Mouse (Mus musculus): ENCODE measurements around the gene Gmeb1. TPM values are rescaled to one million over a fixed set of nuclear protein-coding genes. Genes with fewer than 3 reads are reported as not detected.

Gene Gmeb1
- total and polyA plus RNA-seq, 3 experiments: 7.9 to 19.3 (median 9.0) TPM

DNA sequence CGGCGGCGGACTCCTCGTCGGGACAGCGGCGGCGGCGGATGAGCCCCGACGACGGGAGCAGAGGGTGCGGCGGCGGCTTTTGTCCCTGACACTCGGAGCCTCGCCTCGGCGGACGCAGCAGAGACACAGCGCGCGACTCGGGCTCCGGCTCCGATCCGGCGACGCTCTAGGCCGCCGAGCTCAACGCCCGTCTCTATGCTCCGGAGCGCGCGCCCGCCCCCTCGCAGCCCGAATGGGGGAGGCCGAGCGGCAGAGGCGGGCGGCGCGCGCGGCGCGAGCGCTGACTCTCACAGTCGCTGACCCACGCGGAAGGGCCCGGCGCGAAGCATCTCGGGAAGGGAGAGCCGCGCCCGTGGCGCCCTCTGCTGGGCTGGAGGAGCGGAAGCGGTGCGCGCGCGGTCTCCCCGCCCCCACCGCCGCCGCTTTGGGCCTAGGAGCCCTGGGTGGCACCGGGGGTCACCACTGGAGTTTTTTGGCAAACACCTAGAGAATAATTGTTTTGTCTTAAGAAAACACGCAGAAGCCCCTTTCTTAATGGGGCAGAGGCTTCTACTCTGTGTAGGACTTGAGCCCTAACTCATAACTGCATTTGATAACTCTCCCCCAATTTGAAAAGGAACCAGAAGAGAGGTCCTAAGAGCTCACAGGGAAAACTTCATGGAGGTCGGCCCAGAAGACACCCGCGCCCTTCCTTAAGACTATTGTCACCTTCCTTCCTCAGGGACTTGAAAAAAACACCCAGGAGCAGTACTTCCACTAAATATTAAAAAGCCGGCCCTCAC, 49.3 kb downstream of the Gmeb1 start, which contains the start of gene Ythdf2 (continued):
- peak; percentile 95 for TF ChIP-seq CHD2 (IDR thresholded peaks at IDR 0.05; ENCODE audit: low read length)
- TF ChIP-seq ELF1 (IDR thresholded peaks at IDR 0.05; ENCODE audit: low read depth, low read length): peak; percentile 99
- TF ChIP-seq KAT2A (IDR thresholded peaks at IDR 0.05; ENCODE audit: insufficient replicate concordance, low read length): peak; percentile 83; the same call in 1 of the 2 replicates
- peak; percentile 42 for TF ChIP-seq SMC3 (IDR thresholded peaks at IDR 0.05; ENCODE audit: low read depth, low read length)
- TF ChIP-seq ETS1 (conservative IDR thresholded peaks at IDR 0.05; ENCODE audit: low read depth, low read length): 0 out of 2 replicates have a peak, but pooled peaks have one; percentile 15
- peak; percentile 68 for TF ChIP-seq ZMIZ1 (IDR thresholded peaks at IDR 0.05; ENCODE audit: low read depth, low read length)
- TF ChIP-seq MYC (IDR thresholded peaks at IDR 0.05; ENCODE audit: low read depth, low read length): peak; percentile 43; the same call in 1 of the 2 replicates
- peak; percentile 73 for TF ChIP-seq NRF1 (IDR thresholded peaks at IDR 0.05; ENCODE audit: low read depth, low read length)
- TF ChIP-seq TCF12 (IDR thresholded peaks at IDR 0.05; ENCODE audit: low read depth, low read length): peak; percentile 92
- peak; percentile 65; the same call in 1 of the 2 replicates for TF ChIP-seq MAX (IDR thresholded peaks at IDR 0.05; ENCODE audit: low read length)
- TF ChIP-seq EP300 (IDR thresholded peaks at IDR 0.05; ENCODE audit: low read length): 0 out of 2 replicates have a peak, but pooled peaks have one; percentile 18
- TF ChIP-seq USF2 (conservative IDR thresholded peaks at IDR 0.05; ENCODE audit: low read depth, low read length): no peak
- TF ChIP-seq ZC3H11A (IDR thresholded peaks at IDR 0.05; ENCODE audit: low read depth, low read length): no peak
- TF ChIP-seq CHD1 (IDR thresholded peaks at IDR 0.05; ENCODE audit: low read depth, low read length): no peak
- TF ChIP-seq POLR2A (IDR thresholded peaks at IDR 0.05; ENCODE audit: low read depth, low read length): peak; percentile 70; the same call in 1 of the 2 replicates
- TF ChIP-seq ZKSCAN1 (IDR thresholded peaks at IDR 0.05; ENCODE audit: borderline replicate concordance, low read depth, low read length): peak; percentile 7; the same call in 1 of the 2 replicates
- TF ChIP-seq BHLHE40 (IDR thresholded peaks at IDR 0.05; ENCODE audit: low read depth, low read length): peak; percentile 41; the same call in 1 of the 2 replicates

DNA sequence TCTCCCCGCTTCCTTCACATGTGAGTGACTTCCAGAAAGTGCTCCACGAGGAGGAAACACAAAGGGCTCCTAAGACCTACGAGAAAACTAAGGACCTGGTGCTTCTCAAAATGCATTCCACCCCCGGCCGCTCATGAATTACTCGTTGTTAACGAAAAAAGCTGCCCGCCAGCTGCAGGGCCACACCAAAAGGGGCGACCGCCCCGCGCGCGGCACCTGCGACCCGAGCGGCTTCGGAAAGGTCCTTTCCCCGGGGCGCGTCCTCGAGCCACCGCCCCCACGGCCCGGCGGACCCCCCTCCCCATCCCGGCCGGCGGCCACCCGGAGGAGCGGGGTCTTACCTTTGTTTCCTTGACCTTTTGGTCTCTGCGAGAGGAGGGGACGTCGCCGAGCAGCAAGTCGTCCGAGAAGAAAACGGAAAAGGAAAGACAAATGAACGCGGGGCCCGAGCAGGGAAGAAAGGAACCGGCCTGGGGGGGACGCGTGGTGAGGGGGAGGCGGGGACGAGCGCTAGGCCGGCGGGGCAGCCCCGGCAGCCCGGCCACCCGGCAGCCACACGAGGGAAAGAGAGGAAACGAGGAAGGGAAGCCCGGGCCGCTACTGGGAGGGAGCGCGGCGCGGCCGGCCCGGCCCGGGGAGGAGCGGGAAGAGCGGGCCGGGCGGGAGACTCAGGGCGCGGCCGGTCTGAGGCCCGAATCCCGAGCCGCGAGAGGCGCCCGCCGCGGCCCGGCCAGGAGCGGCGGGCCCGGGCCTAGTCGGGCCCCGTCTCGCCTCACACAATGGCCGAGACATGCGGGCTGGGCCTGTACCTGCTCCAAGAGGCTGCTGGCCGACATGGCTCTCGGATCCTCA, 50.1 kb downstream of the Gmeb1 start:
- peak overlapping the region; percentile 72 to 94 (median 81) for H3K4me3 ChIP-seq (replicated peaks in 1 of 3; ENCODE audit: low read depth in 2 of 3, low read length in 2 of 3, poor library complexity in 1 of 3)
- no peaks in the 10 kb centered on the region for H3K27me3 ChIP-seq (replicated peaks)
- peaks cover 8 to 46% of the 10 kb centered on the region in 2 experiments for H3K4me1 ChIP-seq (ENCODE audit: control insufficient read depth in 1 of 2, insufficient read depth in 2 of 2)
- H3K27ac ChIP-seq (ENCODE audit: insufficient read depth, low read depth): peak overlapping the region; percentile 56
- peak overlapping the region; percentile 97 for H3K9ac ChIP-seq (ENCODE audit: insufficient read depth, low read depth)
- dilution Hi-C loops (cut with MboI; ENCODE audit: extremely low pct_ligation_motif_present, extremely low pct_unique_long_range_greater_than_20kb, low sequenced_read_pairs) (no loop called here), in situ Hi-C loops (cut with MboI; ENCODE audit: low pct_ligation_motif_present, low pct_unique_long_range_greater_than_20kb, low sequenced_read_pairs) (no loop called here)
- DNase-seq (ENCODE audit: extremely low read depth): no peak
- no peaks in the 10 kb centered on the region for H3K9me3 ChIP-seq (replicated peaks; ENCODE audit: low read length)
- peaks cover 10 to 38% of the 10 kb centered on the region in 2 experiments for H3K36me3 ChIP-seq (replicated peaks in 1 of 2; ENCODE audit: control insufficient read depth in 1 of 2, insufficient read depth in 1 of 2, low read length in 1 of 2)
- H3K79me2 ChIP-seq (replicated peaks; ENCODE audit: control insufficient read depth, extremely low read depth, insufficient read depth, poor library complexity, severe bottlenecking): peaks cover 50% of the 10 kb centered on the region
- H3K4me2 ChIP-seq (ENCODE audit: insufficient read depth, low read depth, poor library complexity, severe bottlenecking): peak overlapping the region; percentile 60
- TF ChIP-seq KAT2A (IDR thresholded peaks at IDR 0.05; ENCODE audit: insufficient replicate concordance, low read length): no peak
- TF ChIP-seq JUN (IDR thresholded peaks at IDR 0.05; ENCODE audit: insufficient read depth, low read depth, low read length): no peak
- TF ChIP-seq MYC (IDR thresholded peaks at IDR 0.05; ENCODE audit: low read depth, low read length): no peak
- TF ChIP-seq ELF1 (IDR thresholded peaks at IDR 0.05; ENCODE audit: low read depth, low read length): no peak
- TF ChIP-seq ZC3H11A (IDR thresholded peaks at IDR 0.05; ENCODE audit: low read depth, low read length): no peak
- TF ChIP-seq RCOR1 (conservative IDR thresholded peaks at IDR 0.05; ENCODE audit: low read depth, low read length): no peak
- no peak for TF ChIP-seq UBTF (IDR thresholded peaks at IDR 0.05; ENCODE audit: low read depth, low read length)
- no peak for TF ChIP-seq NELFE (IDR thresholded peaks at IDR 0.05; ENCODE audit: low read depth, low read length)
- TF ChIP-seq CTCF (conservative IDR thresholded peaks at IDR 0.05 in 1 of 2, IDR thresholded peaks at IDR 0.05 in 1 of 2; ENCODE audit: low read depth in 2 of 2, low read length in 2 of 2): no peak
- TF ChIP-seq POLR2AphosphoS2 (IDR thresholded peaks at IDR 0.05; ENCODE audit: low read depth, low read length): no peak; the same call in 1 of the 2 replicates
- TF ChIP-seq ETS1 (conservative IDR thresholded peaks at IDR 0.05; ENCODE audit: low read depth, low read length): no peak
- no peak for TF ChIP-seq E2F4 (IDR thresholded peaks at IDR 0.05; ENCODE audit: insufficient replicate concordance, low read depth, low read length)
- TF ChIP-seq RAD21 (IDR thresholded peaks at IDR 0.05; ENCODE audit: low read depth, low read length): no peak
- TF ChIP-seq SIN3A (IDR thresholded peaks at IDR 0.05; ENCODE audit: low read length): peak; percentile 40; the same call in 1 of the 2 replicates
- TF ChIP-seq TBP (conservative IDR thresholded peaks at IDR 0.05; ENCODE audit: low read depth, low read length): no peak
- no peak for TF ChIP-seq JUND (conservative IDR thresholded peaks at IDR 0.05; ENCODE audit: low read depth, low read length)
- peak; percentile 13; the same call in 1 of the 2 replicates for TF ChIP-seq MXI1 (IDR thresholded peaks at IDR 0.05; ENCODE audit: low read depth, low read length)
- TF ChIP-seq ZNF384 (IDR thresholded peaks at IDR 0.05; ENCODE audit: low read depth, low read length): no peak
- no peak for TF ChIP-seq POLR2A (IDR thresholded peaks at IDR 0.05; ENCODE audit: low read depth, low read length)
- no peak for TF ChIP-seq MEF2A (IDR thresholded peaks at IDR 0.05; ENCODE audit: borderline replicate concordance, low read depth, low read length)
- no peak for TF ChIP-seq SMC3 (IDR thresholded peaks at IDR 0.05; ENCODE audit: low read depth, low read length)
- TF ChIP-seq IRF4 (IDR thresholded peaks at IDR 0.05; ENCODE audit: low read depth, low read length): no peak
- TF ChIP-seq CHD1 (IDR thresholded peaks at IDR 0.05; ENCODE audit: low read depth, low read length): 0 out of 2 replicates have a peak, but pooled peaks have one; percentile 20

Data from CH12.LX (cell line).